Mouse (Mus musculus) erythroblast, adult 5-6 weeks (primary cell): ENCODE data around the gene Pitpnb. TPM values are rescaled to one million over a fixed set of nuclear protein-coding genes. Genes with fewer than 3 reads are reported as not detected.

ENCODE experiments used
- ATAC-seq: replicated peaks from 2 replicates; pipeline ENCODE4 v1.8.0; 2016; ENCODE audit warnings: moderate number of reproducible peaks, mild to moderate bottlenecking, moderate TSS enrichment, inconsistent platforms; ENCODE audit not compliant: poor library complexity, low FRiP score, severe bottlenecking
- total RNA-seq, 2 experiments: library from RNA; stranded (forward) in 1 of 2; stranded (reverse) in 1 of 2; fragments of 150-400 nt in 1 of 2; fragments of 200-764, 138-1000 nt in 1 of 2; gene quantifications; 2 replicates each; pipeline versions ENCODE4 v1.2.3 to v1.2.4; 2015 to 2017; ENCODE audit warnings: low replicate concordance in 2 of 2

Gene Pitpnb
- total RNA-seq, 2 experiments from 2014 or later, result 8.9 to 13.3 TPM

GRCm38 (mm10) chr5:111393346-111394197 lies 63.0 kb downstream of the Pitpnb start:
- ATAC-seq, result no peak

DNA sequence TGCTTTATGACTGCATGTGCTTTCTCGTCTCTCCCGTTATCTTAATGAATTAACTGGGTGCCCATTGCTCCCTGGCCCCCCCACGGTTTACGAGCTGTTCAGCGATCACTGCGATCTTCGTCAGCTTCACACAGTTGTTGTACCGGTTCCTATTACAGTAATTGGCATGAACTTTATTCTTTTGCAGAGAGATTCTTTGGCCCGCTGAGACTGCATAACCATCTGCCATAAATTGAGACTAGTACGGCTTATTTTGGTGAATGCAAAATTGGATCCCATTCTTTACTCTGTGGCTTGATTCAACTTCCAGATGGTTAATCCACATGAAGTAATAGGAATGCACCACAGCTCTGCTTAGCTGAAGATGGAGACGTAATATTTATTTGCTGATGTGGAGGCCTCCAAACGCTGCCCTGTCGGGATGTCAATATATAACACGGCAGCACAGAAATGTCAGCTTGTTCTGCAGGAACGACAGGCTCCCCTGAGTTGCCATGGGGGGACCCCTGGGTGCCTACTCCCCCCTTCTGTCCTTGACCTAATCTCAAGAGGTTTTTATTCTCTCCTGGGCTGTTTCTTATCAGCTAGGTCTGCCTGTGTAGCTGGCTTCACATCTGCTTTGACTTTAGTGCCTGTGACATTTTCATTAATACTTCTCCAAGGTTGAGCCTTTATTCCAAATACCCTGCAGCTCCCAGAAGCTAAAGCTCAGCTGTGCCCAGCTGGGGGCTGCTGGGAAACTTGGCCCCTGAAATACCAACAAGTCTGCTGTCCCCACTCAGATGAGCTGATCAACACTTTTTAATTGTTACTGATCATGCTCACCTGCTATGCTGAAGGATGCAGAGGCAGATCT lies 63.9 kb downstream of the Pitpnb start:
- no peak for ATAC-seq

DNA sequence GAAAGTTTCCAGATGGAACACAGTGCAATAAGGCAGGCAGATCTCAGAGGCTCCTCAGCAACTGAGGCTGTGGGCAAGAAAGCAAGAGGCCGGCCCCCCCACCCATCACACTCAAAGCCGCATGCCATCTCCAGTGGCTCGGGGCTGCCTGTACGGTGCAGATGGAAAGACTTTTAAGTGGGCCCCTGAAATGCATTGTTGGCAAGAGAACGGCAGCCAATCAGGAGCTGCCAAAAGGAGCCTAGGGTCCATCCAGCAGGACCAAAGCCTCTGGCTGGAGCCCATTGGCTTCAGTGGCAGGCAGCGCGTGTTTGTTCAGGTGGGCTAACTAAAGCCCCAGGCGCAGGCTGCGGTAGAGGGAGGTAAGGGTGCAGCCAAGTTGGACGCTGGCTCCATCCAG lies 65.2 kb downstream of the Pitpnb start:
- ATAC-seq, result no peak

- ATAC-seq, result no peak
Observed at GRCm38 (mm10) chr5:111396199-111396598, 65.6 kb downstream of the Pitpnb start.

DNA sequence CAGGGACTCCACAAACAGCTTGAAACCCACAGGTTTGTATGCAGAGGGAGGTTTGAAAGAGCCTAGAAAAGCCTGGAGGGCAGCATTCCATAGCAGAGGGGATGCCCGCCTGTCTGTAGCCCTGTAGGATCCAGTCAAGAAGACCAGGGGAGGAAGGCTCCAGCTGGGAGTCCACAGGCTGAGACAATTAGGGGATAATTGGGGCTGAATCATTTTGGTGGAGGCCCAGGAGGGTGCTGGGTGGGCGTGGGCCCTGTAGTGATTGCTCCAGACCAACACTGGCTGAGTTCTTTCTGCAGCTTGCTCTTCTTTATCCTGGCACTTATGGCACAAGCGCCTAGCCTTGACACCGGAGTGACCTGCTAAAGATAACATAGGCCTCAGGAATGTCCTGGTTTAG lies 67.9 kb downstream of the Pitpnb start:
- ATAC-seq, result no peak

GRCm38 (mm10) chr5:111399271-111399670 lies 68.7 kb downstream of the Pitpnb start:
- no peak for ATAC-seq

- ATAC-seq, result no peak
Observed at GRCm38 (mm10) chr5:111401879-111402650, 71.5 kb downstream of the Pitpnb start.

GRCm38 (mm10) chr5:111402651-111402996 lies 72.1 kb downstream of the Pitpnb start:
- no peak for ATAC-seq

- no peak for ATAC-seq
Observed at GRCm38 (mm10) chr5:111404721-111405120, 74.2 kb downstream of the Pitpnb start.

DNA sequence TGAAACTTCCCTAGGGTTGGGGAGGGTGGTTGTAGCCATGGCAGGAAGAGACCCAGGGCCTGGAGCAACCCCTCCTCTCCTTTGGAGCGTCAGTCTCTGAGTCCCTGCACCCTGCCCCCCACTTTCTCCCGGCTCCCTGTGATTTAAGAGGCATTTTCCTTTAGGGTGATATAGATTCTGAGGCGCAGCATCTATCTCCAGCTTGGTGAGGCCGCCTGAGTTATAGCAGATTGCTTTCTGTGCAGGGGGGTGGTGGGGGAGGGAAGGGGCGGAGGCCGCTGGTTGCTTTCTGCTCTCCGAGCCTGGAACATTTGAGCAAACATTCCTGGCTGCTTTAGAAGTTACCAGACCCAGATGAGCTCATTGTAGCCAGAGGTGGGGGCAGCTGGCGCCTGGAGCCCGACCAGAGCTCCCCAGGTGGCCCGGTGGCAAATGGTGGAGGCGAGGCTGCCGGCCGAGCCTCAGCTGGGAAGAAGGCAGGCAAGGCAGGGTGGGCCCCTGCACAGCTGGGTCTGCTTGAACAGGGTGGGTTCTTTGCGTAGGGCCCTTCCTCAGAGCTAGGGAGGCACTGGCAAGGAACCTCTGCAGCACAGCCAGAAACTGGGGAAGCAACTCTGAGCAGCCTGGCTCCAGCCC lies 78.0 kb downstream of the Pitpnb start:
- ATAC-seq, result no peak

DNA sequence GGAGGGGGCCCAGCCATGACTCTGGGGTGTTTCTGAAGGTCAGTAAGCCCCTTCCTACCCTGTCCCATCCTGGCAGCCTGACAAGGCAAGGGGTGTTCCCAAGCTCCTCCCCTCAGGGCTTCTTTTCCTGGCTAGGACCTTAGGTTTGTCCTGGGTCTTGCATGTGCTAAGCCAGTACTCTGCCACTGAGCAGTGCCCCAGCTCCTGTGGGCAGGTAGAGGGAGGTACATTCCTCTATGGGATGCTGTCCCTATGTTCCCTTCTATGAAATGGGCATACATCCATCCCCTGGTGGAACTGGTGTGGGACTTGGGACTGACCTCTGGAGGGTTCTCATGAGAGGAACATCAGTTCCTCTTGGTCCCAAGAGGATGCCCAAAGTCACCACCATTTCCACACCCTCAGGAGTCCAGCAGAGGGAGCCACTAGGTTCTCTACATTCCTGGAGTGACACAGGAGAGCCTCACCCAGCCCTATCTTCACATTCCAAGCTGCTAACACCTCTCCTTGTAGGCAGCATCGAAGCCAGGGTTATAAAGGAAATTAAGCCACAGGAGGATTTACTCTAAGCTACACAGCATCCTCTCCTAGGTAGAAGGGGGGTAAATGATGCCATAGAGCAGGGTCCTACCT lies 79.0 kb downstream of the Pitpnb start:
- 0 out of 2 replicates have a peak, but pooled peaks have one; percentile 22 for ATAC-seq

GRCm38 (mm10) chr5:111410665-111411064 lies 80.1 kb downstream of the Pitpnb start:
- no peak for ATAC-seq

GRCm38 (mm10) chr5:111414192-111414591 lies 83.6 kb downstream of the Pitpnb start:
- no peak for ATAC-seq

- ATAC-seq, result no peak
Observed at GRCm38 (mm10) chr5:111414770-111415249, 84.2 kb downstream of the Pitpnb start.

DNA sequence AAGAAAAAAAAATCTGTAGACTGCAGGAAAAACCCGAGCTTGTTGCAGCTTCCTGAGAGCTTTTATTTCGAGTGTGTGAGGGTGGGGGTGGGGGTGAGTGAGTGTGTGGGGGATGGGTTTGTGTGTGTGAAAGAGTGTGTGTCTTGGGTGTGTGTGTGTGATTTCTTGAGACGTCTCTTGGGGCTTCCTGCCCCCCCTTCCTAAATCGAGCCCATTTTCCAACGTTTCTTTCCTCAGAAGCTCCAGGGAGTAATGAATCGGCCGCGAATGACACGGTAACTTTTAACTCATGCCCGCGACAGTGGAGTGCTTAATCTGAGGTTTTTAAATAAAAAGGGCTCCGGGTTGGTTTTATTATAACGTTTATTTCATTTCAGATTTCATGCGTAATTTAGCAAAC lies 85.0 kb downstream of the Pitpnb start:
- ATAC-seq, result no peak

DNA sequence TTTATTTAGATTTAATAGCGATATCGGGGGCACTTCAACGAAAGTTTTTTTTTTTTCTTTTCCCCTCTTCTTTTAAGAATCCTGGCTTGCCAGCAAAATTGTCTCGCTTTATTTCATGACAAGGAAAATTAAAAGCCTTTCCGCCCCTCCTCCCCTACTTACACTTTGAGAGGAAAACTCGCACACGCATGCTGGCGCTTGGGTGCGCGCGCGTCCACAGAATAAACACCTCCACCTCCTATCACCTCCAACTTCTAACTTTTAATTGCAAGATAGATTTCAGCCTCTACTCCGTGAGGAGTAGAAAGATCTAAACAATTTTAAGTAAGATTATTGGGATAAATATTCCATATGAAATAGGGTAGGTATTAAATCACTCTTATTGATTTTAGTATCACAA lies 85.5 kb downstream of the Pitpnb start:
- ATAC-seq, result no peak

DNA sequence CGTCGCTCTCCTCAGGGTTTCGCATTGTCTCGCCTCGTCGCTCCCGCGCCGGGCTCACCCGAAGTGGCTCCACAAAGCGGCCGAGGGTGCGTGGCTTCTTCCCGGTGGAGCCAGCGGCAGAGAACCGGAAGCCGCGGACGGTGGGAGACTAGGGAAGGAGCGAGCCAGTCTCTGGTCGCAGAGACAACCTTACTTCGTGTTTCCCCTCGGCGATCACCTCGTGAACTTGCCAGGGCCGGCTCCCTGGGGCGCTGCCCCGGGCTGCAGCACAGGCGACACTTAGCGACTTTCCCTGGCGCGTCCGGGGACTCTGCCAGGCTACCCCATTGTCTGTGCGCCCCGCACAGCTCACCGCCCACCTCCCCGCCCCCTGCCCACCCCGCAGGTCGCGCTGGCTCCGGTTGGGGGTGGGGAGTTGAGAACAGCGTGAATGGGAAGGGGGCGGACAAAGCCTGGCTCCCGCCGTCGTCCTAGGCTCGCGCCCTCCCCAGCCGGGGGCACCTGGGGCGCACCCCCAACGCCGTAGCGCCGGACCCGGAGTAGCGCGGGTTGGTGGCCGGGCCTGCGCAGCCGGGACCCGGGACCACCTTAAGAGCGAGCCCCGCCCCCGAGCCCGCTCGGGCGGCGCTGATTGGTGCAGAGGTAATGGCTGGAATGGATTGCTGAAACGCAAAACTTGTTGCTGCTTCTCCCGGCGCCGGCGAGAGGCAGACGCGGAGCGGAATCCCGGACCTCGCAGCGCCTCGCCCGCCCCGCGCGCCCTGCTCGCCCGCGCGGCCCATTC lies 86.2 kb downstream of the Pitpnb start, which contains the start of gene Mn1:
Gene Mn1 (plus strand): TSS at position 772 of the 784 bp plus-strand sequence.
- ATAC-seq, result no peak

- no peak for ATAC-seq
Observed at GRCm38 (mm10) chr5:111417378-111418131, 87.0 kb downstream of the Pitpnb start.
